Mouse (Mus musculus) gastrocnemius, adult 2 months (tissue): ENCODE data around the gene Spon1. TPM values are rescaled to one million over a fixed set of nuclear protein-coding genes. Genes with fewer than 3 reads are reported as not detected.
A peak's percentile ranks its signal among the peaks of the same experiment; 100 is the strongest.

ENCODE experiments used
- DNase-seq: peaks from one replicate; pipeline ENCODE4 v3.0.0; 2022
- H3K27ac ChIP-seq: fragments of 200-600 bp; 2 replicates; pipeline ENCODE4 v1.8.1; 2022; ENCODE audit warnings: mild to moderate bottlenecking
- H3K4me3 ChIP-seq: fragments of 200-600 bp; 2 replicates; pipeline ENCODE4 v1.8.1; 2022; ENCODE audit warnings: mild to moderate bottlenecking, moderate library complexity
- CTCF ChIP-seq: fragments of 200-600 bp; IDR thresholded peaks from 2 replicates; pipeline ENCODE4 v1.8.1; 2022; ENCODE audit warnings: antibody characterized with exemption, mild to moderate bottlenecking, moderate library complexity
- intact Hi-C: fragments of 180-260 bp; cut with DNase I; formaldehyde crosslinking; loops from one replicate; pipeline ENCODE4 v1.15.1; 2025
- total RNA-seq, 2 experiments: library from RNA; stranded (reverse); gene quantifications; 2 replicates each; pipeline ENCODE4 v1.2.3; 2021

Spon1 gene
- total RNA-seq, 2 experiments from 2014 or later: 2.0 to 3.0 TPM

DNA sequence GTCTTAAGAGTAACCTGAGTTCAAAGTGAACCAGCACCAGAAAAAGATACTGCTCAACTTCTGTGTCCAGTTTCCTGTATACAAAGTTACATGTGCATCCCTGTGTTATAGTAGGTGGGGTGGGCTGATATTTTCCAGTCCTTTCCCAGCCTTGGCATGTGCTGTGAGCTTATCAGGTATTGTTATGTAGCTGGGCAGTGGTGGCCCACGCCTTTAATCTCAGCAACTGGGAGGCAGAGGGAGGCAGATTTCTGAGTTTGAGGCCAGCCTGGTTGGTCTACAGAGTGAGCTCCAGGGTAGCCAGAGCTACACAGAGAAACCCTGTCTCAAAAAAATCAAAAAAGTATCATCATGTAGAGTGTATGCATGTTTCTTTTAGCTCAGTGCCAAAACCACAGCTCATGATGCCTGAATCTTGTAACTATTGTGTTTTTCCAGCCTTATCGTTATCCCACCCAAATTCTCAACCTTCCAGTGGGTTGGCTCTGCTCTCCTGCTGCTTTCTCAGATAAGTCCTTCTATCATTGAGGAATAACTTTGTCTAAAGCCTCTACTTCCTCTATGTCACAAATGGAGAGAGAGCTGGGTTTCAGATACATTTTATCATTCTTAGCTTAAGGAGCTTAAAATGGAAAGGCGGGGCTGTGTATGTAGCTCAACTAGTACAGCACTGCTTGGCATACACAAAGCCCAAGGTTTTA is 137.5 kb downstream of the Spon1 start:
- intact Hi-C loops: no loop called here
- no peak for TF ChIP-seq CTCF
- Histone ChIP-seq H3K27ac (no peak overlapping the region), H3K4me3 (no peak overlapping the region)
- no peak for DNase-seq

DNA sequence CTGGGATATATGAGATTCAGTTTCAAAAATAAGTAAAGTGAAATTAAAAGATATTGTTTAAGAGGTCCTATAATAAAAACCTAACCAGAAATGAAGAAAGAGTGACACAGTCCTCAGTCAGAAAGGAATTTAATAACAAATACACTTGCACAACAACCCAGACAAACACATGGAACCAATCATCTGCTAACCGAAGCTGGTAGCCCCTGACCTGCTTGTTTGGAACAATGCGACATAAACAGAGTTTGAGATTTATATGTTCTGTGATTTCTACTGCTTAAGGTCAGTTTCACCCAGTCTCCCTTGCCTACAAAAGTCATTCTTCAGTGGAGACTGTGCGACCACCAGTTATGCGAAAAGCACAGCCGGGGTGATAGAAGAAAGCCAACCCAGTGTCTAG is 138.1 kb downstream of the Spon1 start:
- no peak for DNase-seq
- no peak overlapping the region for H3K27ac ChIP-seq
- H3K4me3 ChIP-seq: no peak overlapping the region
- intact Hi-C loops: no loop called here
- no peak for TF ChIP-seq CTCF

DNA sequence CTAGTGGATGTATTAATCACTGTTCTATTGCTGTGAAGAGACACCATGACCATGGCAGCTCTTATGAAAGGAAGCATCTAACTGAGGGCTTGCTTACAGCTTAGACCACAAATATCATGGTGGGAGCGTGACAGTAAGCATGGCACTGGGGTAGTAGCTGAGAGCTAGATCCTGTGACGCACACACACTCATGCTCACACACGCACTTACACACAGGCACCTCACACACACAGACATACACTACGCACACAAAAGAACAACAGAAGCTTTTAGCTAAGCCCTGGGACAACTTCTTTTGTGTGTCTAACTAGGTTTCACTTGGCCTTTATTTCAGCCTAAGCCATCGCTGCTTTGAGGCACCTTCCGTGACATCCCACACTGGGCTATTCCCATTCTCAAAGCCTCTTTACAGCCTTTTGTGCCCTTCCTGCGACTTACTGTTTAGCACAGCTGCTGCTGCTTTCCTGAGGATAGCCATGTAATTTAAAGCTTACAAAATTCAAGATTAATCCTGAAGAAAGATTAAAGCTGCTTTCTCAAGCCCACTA is 138.6 kb downstream of the Spon1 start:
- DNase-seq: no peak
- no peak for TF ChIP-seq CTCF
- intact Hi-C loops: no loop called here
- Histone ChIP-seq H3K27ac (no peak overlapping the region), H3K4me3 (no peak overlapping the region)

DNA sequence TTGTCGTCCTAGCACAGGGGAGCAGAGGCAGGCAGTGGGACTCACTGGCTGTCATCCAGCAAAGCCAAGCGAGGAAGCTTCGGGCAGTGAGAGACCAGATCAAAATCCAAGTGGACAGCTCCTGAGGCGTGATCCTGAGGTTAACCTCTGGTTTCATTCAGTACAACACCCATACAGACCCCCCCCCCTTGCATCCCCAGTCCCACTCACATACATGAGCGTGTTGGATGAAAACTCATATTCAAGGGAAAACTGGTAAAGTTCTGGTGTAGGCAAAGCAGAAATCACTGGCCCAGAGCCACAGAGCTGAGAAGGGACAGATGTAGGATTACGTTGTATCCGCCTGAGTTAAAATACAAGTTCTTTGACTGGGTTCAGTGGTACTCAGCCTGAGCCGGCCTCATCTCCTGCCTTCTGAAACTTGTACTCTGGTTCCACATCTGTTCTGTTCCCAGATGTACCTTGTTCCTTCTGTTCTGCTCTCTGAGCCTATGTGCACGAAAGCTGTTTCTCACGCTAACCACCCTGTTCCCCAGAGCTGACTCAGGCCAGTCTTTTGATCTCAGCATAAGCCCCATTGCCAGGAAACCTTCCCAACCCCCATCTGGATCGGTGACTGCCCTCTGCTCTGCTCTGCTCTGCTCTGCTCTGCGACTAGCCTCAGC is 143.5 kb downstream of the Spon1 start:
- no peak overlapping the region for H3K27ac ChIP-seq
- H3K4me3 ChIP-seq: no peak overlapping the region
- DNase-seq: no peak
- no peak for TF ChIP-seq CTCF
- intact Hi-C loops: no loop called here

DNA sequence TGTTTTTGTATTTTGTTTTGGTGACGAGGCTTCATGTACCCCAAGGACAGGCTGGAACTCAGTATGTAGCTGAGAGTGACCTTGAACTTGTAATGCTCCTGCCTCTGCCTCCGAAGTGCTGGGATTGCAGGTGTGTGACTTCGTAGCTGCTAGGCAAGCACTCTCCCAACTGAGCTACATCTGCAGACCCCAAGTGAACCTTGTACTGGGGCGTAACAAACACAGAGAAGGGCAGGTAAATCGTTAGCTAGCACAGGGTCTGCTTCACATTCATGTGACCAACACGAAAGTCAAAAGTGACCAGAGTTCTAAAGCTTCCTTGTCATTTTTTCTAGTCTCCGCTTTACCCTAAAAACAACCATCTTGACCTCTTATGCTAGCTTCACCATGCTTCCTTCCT is 145.1 kb downstream of the Spon1 start:
- intact Hi-C loops: no loop called here
- no peak overlapping the region for H3K4me3 ChIP-seq
- no peak for DNase-seq

DNA sequence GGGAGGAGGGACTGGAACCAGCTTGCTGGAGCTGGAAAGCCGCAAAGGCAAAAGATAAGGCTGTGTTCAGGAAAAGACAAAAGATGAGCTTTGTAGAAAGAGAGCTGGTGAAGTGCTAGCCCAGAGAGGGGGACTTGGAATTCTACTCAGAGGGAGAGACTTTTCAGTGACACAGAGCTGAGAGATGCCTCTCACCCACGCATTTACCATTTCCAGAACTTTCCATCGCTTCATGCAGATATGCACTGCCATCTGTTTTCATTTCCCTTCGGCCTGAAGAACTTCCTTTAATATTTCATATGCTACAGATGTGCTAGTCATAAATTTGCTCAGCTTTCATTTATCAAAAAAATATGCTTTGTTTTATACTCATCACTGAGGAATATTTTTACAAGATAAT is 150.1 kb downstream of the Spon1 start:
- no peak overlapping the region for H3K27ac ChIP-seq
- no peak for TF ChIP-seq CTCF

More for the DNA sequence above, 145.1 kb downstream of the Spon1 start:
- no peak overlapping the region for H3K27ac ChIP-seq
- no peak for TF ChIP-seq CTCF

DNA sequence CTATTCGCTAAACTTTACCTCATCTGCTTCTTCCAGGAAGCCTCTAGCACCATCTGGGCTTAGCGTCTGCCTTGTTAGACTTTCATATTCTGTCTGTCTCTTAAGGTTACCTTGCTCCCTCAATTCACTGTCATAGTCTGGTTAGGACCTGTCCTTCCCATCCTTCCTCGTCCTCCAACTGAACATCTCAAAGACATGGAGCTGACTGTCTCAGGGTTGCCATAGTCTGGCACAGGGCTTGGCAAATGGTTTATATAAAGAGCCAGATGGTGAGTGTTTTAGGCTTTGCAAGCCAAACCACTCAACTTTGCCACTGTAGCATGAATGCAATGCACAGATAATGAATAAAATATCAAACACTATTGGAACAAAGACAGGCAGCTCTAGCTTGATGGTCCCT is 153.1 kb downstream of the Spon1 start:
- Histone ChIP-seq H3K4me3 (no peak overlapping the region), H3K27ac (no peak overlapping the region)
- DNase-seq: no peak
- intact Hi-C loops: no loop called here
- no peak for TF ChIP-seq CTCF

More for the DNA sequence above, 150.1 kb downstream of the Spon1 start:
- H3K4me3 ChIP-seq: no peak overlapping the region
- no peak for DNase-seq
- intact Hi-C loops: no loop called here

DNA sequence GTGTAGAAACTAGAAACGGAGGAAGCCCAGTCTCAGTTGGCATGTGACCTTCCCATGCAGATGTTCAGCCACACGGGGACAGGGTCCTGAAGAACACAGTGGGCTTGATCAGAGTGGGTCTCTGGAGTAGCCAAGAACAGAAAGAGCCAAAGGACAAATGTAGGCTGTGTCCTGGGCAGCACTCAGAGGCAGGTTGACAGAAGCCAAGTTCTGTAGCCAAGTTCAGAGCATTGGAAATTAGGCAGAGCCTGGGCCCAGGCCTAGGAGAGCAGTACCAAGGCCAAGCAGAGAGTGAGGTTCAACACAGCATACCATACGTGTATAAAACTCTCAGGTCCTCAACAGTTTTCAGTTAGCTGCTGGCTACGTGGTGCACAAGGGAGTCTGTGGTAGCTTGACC is 153.7 kb downstream of the Spon1 start:
- TF ChIP-seq CTCF: no peak
- Histone ChIP-seq H3K4me3 (no peak overlapping the region), H3K27ac (no peak overlapping the region)
- intact Hi-C loops: no loop called here
- DNase-seq: no peak

DNA sequence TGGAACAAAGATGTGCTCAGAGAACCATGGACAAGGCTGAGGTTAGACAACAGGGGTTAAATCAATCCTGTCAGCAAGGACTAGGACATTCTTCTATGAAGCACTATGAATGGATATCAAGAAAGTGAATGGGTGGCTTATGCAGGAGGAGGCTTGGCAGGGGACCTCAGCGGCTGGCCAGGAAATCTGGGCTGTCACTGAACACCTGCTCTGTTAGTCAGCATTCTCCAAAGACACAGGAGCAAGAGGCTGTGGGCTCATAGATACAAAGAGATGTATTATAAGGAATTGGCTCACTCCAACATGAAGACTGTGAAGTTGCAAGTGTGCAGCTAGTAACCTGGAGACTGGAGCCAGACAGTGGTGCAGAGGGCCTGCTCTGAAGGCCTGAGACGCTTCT is 154.3 kb downstream of the Spon1 start:
- H3K27ac ChIP-seq: no peak overlapping the region
- no peak for TF ChIP-seq CTCF
- peak; percentile 33 for DNase-seq
- intact Hi-C loops: no loop called here
- no peak overlapping the region for H3K4me3 ChIP-seq

DNA sequence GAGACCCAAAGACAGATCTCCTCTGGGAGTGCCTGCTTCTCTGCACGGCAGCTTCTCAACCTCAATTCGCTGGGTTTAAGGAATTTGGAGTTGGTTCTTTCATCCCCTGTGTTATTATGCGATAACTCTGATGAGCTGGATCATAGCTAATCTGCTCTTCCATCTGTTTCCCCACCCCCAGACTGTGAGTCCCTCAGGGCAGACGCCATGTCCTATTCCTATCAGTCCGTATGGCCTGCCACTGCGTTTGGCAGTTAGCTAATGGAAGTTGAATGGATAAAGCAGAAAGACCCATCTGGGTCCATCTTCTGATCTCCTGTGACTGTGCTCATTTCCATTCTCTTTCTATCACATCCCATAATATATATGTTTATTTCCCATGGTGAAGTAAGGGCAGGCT is 158.8 kb downstream of the Spon1 start:
- DNase-seq: no peak
- H3K27ac ChIP-seq: no peak overlapping the region
- no peak for TF ChIP-seq CTCF
- H3K4me3 ChIP-seq: no peak overlapping the region
- intact Hi-C loops: no loop called here

DNA sequence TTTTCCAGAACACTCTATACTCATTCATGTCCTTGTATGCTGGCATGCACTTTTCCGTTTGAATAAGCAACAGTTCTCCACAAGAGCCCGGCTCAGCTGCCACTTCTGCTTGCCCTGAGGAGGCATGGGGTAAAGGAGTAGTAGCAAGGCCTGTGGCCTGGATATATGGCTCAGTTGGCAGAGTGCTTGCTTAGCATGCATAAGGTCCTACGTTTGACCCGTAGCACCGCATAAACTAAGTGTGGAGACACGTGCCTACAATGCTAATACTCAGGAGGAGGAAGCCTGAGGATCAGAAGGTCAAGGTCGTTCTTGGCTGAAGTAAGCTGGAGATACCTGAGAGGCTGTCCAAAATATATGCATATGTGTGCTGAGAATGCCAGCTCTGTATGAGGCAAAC is 185.1 kb downstream of the Spon1 start:
- intact Hi-C loops: no loop called here
- no peak overlapping the region for H3K27ac ChIP-seq
- TF ChIP-seq CTCF: no peak
- H3K4me3 ChIP-seq: no peak overlapping the region
- DNase-seq: no peak

DNA sequence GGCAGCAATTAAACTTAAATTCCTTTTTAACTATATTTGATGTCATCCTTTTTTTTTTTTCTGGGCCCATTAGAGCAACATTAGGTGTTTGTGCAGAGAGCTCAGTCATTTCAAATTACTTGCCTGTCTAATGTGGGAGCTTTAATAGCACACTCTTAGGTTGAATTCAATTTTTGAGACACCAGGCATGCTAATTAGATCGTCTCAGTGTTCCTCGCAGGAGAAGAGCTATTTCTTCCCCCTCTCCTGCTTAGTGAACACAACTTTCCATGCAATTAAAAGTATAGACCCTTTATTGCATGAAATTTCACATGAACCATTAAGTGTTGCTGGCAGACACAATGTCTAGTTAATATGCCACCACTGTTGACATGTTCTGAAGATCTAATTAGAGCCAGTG is 189.6 kb downstream of the Spon1 start:
- no peak for TF ChIP-seq CTCF
- H3K27ac ChIP-seq: no peak overlapping the region
- H3K4me3 ChIP-seq: no peak overlapping the region
- no peak for DNase-seq
- intact Hi-C loops: no loop called here

DNA sequence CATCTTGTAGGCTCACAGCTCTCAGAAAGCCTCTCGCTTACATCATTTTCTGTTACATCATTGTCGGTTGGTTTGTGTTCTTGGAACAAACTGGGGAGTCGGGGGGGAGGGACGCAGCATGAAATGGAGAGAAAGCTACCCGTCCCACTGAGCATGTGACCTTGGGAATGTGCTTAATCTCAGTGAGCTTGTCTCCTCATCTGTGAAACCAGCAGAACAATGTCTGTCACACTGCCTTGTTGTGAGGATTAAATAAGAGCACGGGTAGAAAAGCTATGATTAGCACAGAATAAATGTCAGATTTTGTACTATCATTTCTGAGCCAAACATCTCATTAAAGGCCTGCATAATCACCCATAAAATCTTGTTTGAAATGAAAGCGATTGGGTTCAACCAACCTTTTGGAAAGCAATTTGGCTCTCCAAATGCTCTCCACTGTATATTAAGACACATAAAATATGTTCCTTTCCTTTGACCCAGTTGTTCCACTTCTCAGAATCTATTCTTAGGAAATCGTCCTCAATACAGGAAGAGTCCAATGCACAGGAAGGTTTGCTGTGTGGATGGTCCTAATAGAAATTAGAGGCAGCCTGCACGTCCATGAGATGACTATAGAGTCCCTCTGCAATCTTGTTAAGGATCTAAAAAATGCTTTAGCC is 195.2 kb downstream of the Spon1 start:
- no peak for TF ChIP-seq CTCF
- Histone ChIP-seq H3K27ac (peak overlapping the region; percentile 48; the same call in 1 of the 2 replicates), H3K4me3 (no peak overlapping the region)
- DNase-seq: no peak
- intact Hi-C loops: no loop called here
